Mouse (Mus musculus) hindbrain, embryonic 15.5 days (tissue): ENCODE measurements around the gene Jmjd6. TPM values are rescaled to one million over a fixed set of nuclear protein-coding genes. Genes with fewer than 3 reads are reported as not detected.

Experiments used
- ATAC-seq: fragments of 200-750 bp; cut with Nextera tagmentation; 2 replicates; pipeline ENCODE4 v1.8.0; 2017; ENCODE audit warnings: low read depth, moderate number of reproducible peaks, moderate TSS enrichment; ENCODE audit not compliant: low FRiP score
- H3K27ac ChIP-seq: fragments of 300-500 bp; sonication (generic); replicated peaks from 2 replicates; pipeline ENCODE4 v1.5.1; 2015; ENCODE audit warnings: mild to moderate bottlenecking, inconsistent platforms
- H3K27me3 ChIP-seq: fragments of 300-500 bp; sonication (generic); 2 replicates; pipeline ENCODE4 v1.6.1; 2015; ENCODE audit warnings: control low read depth, inconsistent platforms
- H3K36me3 ChIP-seq: fragments of 300-500 bp; sonication (generic); 2 replicates; pipeline ENCODE4 v1.6.1; 2015; ENCODE audit warnings: control low read depth, inconsistent platforms
- H3K4me1 ChIP-seq: fragments of 300-500 bp; sonication (generic); replicated peaks from 2 replicates; pipeline ENCODE4 v1.6.1; 2015; ENCODE audit warnings: control low read depth, inconsistent platforms
- H3K4me2 ChIP-seq: fragments of 300-500 bp; sonication (generic); 2 replicates; pipeline ENCODE4 v1.6.1; 2015; ENCODE audit warnings: moderate library complexity, mild to moderate bottlenecking, inconsistent platforms
- H3K4me3 ChIP-seq: fragments of 300-500 bp; sonication (generic); 2 replicates; pipeline ENCODE4 v1.5.1; 2015; ENCODE audit warnings: mild to moderate bottlenecking, inconsistent platforms
- H3K9ac ChIP-seq: fragments of 300-500 bp; sonication (generic); 2 replicates; pipeline ENCODE4 v1.6.1; 2015; ENCODE audit warnings: inconsistent platforms
- H3K9me3 ChIP-seq: fragments of 300-500 bp; sonication (generic); 2 replicates; pipeline ENCODE4 v1.6.1; 2016; ENCODE audit warnings: control low read depth, inconsistent platforms
- WGBS: fragments of 180-500 bp; shearing (Covaris S2); methylation state at CpG from one replicate; pipeline ENCODE4 v1.1.7; 2015; 5-methylcytosine and 5-hydroxymethylcytosine counted together
- polyA plus RNA-seq: library from polyadenylated mRNA; unstranded; fragments of >200 nt; fragmentation: Nextera tagmentation; extraction: Ambion mirVana; gene quantifications from 2 replicates; pipeline ENCODE4 v1.2.1, GENCODE M21; 2015

Gene Jmjd6
- 70.2 and 72.4 TPM in 2 replicates for polyA plus RNA-seq

- Histone ChIP-seq H3K9me3 (no peaks in the 10 kb centered on the region), H3K27me3 (no peaks in the 10 kb centered on the region), H3K4me2 (peak within 1 kb of the TSS; percentile 83), H3K27ac (peak within 1 kb of the TSS; percentile 98), H3K9ac (peak within 1 kb of the TSS; percentile 91), H3K4me3 (peak within 1 kb of the TSS; percentile 89), H3K4me1 (peaks cover 41% of the 10 kb centered on the region), H3K36me3 (peaks cover 31% of the 10 kb centered on the region)
- WGBS: under 1% methylated on average over 71 of the region's 72 CpGs
- peak; percentile 97 for ATAC-seq
Observed at GRCm38 (mm10) chr11:116843261-116844233, at the start of gene Jmjd6, which contains the start of gene Mettl23. Jmjd6 (minus strand) TSS chr11:116843449. Mettl23 (plus strand) TSS chr11:116843278.

- WGBS: 72% methylated on average over 5 of the region's 5 CpGs
- peaks cover 8% of the 10 kb centered on the region for H3K4me1 ChIP-seq
- H3K4me3 ChIP-seq: no peak overlapping the region
- no peak overlapping the region for H3K27ac ChIP-seq
- no peaks in the 10 kb centered on the region for H3K36me3 ChIP-seq
- no peaks in the 10 kb centered on the region for H3K9me3 ChIP-seq
- no peak overlapping the region for H3K4me2 ChIP-seq
- H3K27me3 ChIP-seq: no peaks in the 10 kb centered on the region
- H3K9ac ChIP-seq: no peak overlapping the region
- ATAC-seq: no peak
Observed at GRCm38 (mm10) chr11:116887136-116887535, 43.9 kb upstream of the Jmjd6 start.

- no peak overlapping the region for H3K27ac ChIP-seq
- peak; percentile 65 for ATAC-seq
- peaks cover 8% of the 10 kb centered on the region for H3K4me1 ChIP-seq
- H3K4me3 ChIP-seq: peak overlapping the region; percentile 22
- 3% methylated on average over 28 of the region's 28 CpGs for WGBS
- H3K4me2 ChIP-seq: peak overlapping the region; percentile 48
- no peak overlapping the region for H3K9ac ChIP-seq
- no peaks in the 10 kb centered on the region for H3K9me3 ChIP-seq
- no peaks in the 10 kb centered on the region for H3K36me3 ChIP-seq
- no peaks in the 10 kb centered on the region for H3K27me3 ChIP-seq
Observed at GRCm38 (mm10) chr11:116885275-116886151, 42.3 kb upstream of the Jmjd6 start.

- Histone ChIP-seq H3K4me1 (peaks cover 8% of the 10 kb centered on the region), H3K9ac (no peak overlapping the region), H3K4me3 (no peak overlapping the region), H3K9me3 (no peaks in the 10 kb centered on the region), H3K27me3 (no peaks in the 10 kb centered on the region), H3K4me2 (no peak overlapping the region), H3K36me3 (no peaks in the 10 kb centered on the region), H3K27ac (no peak overlapping the region)
- no peak for ATAC-seq
- 89% methylated on average over 6 of the region's 6 CpGs for WGBS
Observed at GRCm38 (mm10) chr11:116884061-116884460, 40.8 kb upstream of the Jmjd6 start.

GRCm38 (mm10) chr11:116882446-116882845, 39.2 kb upstream of the Jmjd6 start:
- ATAC-seq: no peak
- no peak overlapping the region for H3K4me3 ChIP-seq
- H3K27me3 ChIP-seq: no peaks in the 10 kb centered on the region
- H3K4me2 ChIP-seq: no peak overlapping the region
- H3K9ac ChIP-seq: no peak overlapping the region
- H3K4me1 ChIP-seq: peaks cover 8% of the 10 kb centered on the region
- no peaks in the 10 kb centered on the region for H3K9me3 ChIP-seq
- no peak overlapping the region for H3K27ac ChIP-seq
- 80% methylated on average over 10 of the region's 10 CpGs for WGBS
- H3K36me3 ChIP-seq: no peaks in the 10 kb centered on the region

- Histone ChIP-seq H3K36me3 (no peaks in the 10 kb centered on the region), H3K4me3 (no peak overlapping the region), H3K27ac (no peak overlapping the region), H3K4me1 (peaks cover 8% of the 10 kb centered on the region), H3K9me3 (no peaks in the 10 kb centered on the region), H3K4me2 (no peak overlapping the region), H3K27me3 (no peaks in the 10 kb centered on the region), H3K9ac (no peak overlapping the region)
- 68% methylated on average over 5 of the region's 5 CpGs for whole genome bisulfite sequencing
- no peak for ATAC-seq
Observed at GRCm38 (mm10) chr11:116881440-116881839, 38.2 kb upstream of the Jmjd6 start.

- Histone ChIP-seq H3K4me1 (peaks cover 6% of the 10 kb centered on the region), H3K4me2 (no peak overlapping the region), H3K27me3 (no peaks in the 10 kb centered on the region), H3K36me3 (no peaks in the 10 kb centered on the region; the same call in 1 of the 2 replicates), H3K9ac (no peak overlapping the region), H3K4me3 (no peak overlapping the region), H3K27ac (no peak overlapping the region), H3K9me3 (no peaks in the 10 kb centered on the region)
- WGBS: 59% methylated on average over 7 of the region's 7 CpGs
- ATAC-seq: no peak
Observed at GRCm38 (mm10) chr11:116880839-116881238, 37.6 kb upstream of the Jmjd6 start.

GRCm38 (mm10) chr11:116878454-116878853, 35.2 kb upstream of the Jmjd6 start:
- no peaks in the 10 kb centered on the region for H3K4me1 ChIP-seq
- H3K27me3 ChIP-seq: no peaks in the 10 kb centered on the region
- H3K9ac ChIP-seq: no peak overlapping the region
- peaks cover 12% of the 10 kb centered on the region for H3K36me3 ChIP-seq
- no peak overlapping the region for H3K27ac ChIP-seq
- WGBS: 92% methylated on average over 8 of the region's 8 CpGs
- H3K4me2 ChIP-seq: no peak overlapping the region
- H3K9me3 ChIP-seq: no peaks in the 10 kb centered on the region
- ATAC-seq: no peak
- H3K4me3 ChIP-seq: no peak overlapping the region

GRCm38 (mm10) chr11:116873987-116874386, 30.7 kb upstream of the Jmjd6 start:
- H3K4me3 ChIP-seq: no peak overlapping the region
- H3K4me1 ChIP-seq: no peaks in the 10 kb centered on the region
- H3K9me3 ChIP-seq: no peaks in the 10 kb centered on the region
- H3K4me2 ChIP-seq: no peak overlapping the region
- 91% methylated on average over 20 of the region's 20 CpGs for WGBS
- H3K9ac ChIP-seq: no peak overlapping the region
- ATAC-seq: no peak
- no peak overlapping the region for H3K27ac ChIP-seq
- H3K36me3 ChIP-seq: peaks cover 43% of the 10 kb centered on the region
- no peaks in the 10 kb centered on the region for H3K27me3 ChIP-seq

- peaks cover 57% of the 10 kb centered on the region for H3K36me3 ChIP-seq
- no peak overlapping the region for H3K4me3 ChIP-seq
- H3K4me2 ChIP-seq: no peak overlapping the region
- WGBS: 89% methylated on average over 9 of the region's 9 CpGs
- H3K9me3 ChIP-seq: no peaks in the 10 kb centered on the region
- H3K9ac ChIP-seq: no peak overlapping the region
- H3K27me3 ChIP-seq: no peaks in the 10 kb centered on the region
- ATAC-seq: no peak
- no peaks in the 10 kb centered on the region for H3K4me1 ChIP-seq
- H3K27ac ChIP-seq: no peak overlapping the region
Observed at GRCm38 (mm10) chr11:116871538-116871937, 28.3 kb upstream of the Jmjd6 start.

- no peak for ATAC-seq
- 80% methylated on average over 4 of the region's 4 CpGs for WGBS
- no peak overlapping the region for H3K4me3 ChIP-seq
- no peaks in the 10 kb centered on the region for H3K4me1 ChIP-seq
- H3K36me3 ChIP-seq: peaks cover 71% of the 10 kb centered on the region
- H3K4me2 ChIP-seq: no peak overlapping the region
- H3K27ac ChIP-seq: no peak overlapping the region
- no peaks in the 10 kb centered on the region for H3K9me3 ChIP-seq
- no peak overlapping the region for H3K9ac ChIP-seq
- H3K27me3 ChIP-seq: no peaks in the 10 kb centered on the region
Observed at GRCm38 (mm10) chr11:116869641-116870040, 26.4 kb upstream of the Jmjd6 start.

GRCm38 (mm10) chr11:116869223-116869622, 26.0 kb upstream of the Jmjd6 start:
- 91% methylated on average over 8 of the region's 8 CpGs for WGBS
- H3K4me2 ChIP-seq: no peak overlapping the region
- no peaks in the 10 kb centered on the region for H3K27me3 ChIP-seq
- no peak overlapping the region for H3K27ac ChIP-seq
- no peaks in the 10 kb centered on the region for H3K9me3 ChIP-seq
- no peak overlapping the region for H3K9ac ChIP-seq
- no peak for ATAC-seq
- no peaks in the 10 kb centered on the region for H3K4me1 ChIP-seq
- H3K36me3 ChIP-seq: peaks cover 71% of the 10 kb centered on the region
- no peak overlapping the region for H3K4me3 ChIP-seq
